Mouse (Mus musculus): ENCODE measurements at regions not wholly inside any gene's neighbourhood (a gene's known extent, or its start where the extent isn't known, plus 50 kb on each side); places are given as distances from the start of the nearest gene placed in this dataset.

DNA sequence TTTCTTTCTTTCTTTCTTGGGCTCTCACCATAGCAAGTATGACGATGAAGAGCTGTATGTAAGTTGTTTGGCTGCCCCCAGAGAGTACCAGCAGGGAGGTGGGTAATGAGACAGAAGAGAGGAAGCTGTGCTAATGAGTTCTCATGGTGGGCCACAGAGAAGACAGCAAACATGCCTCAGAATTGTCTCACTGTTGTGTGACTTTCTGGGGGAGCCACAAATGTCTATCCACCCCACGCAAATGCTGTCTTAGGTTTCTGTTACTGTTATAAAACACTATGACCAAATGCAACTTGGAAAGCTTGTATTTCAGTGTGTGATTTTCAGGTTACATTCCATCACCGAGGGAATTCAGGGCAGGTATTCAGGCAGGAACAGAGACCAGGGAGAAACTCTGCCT lies 131.0 kb downstream of the Rsl24d1 start:
- ATAC-seq (ENCODE audit: low FRiP score, low TSS enrichment) = no peak
- no peaks in the 10 kb centered on the region for H3K4me1 ChIP-seq (ENCODE audit: insufficient read depth, low read length)
- 64% methylated on average over 3 of the region's 3 CpGs for WGBS
- H3K9ac ChIP-seq (replicated peaks; ENCODE audit: low read length) = no peak overlapping the region
- no peak overlapping the region for H3K4me2 ChIP-seq (replicated peaks; ENCODE audit: low read depth, low read length)
- no peaks in the 10 kb centered on the region for H3K27me3 ChIP-seq (ENCODE audit: insufficient read depth, low read length)
- peaks cover 2% of the 10 kb centered on the region; the same call in 1 of the 2 replicates for H3K9me3 ChIP-seq (ENCODE audit: low read length)
- H3K36me3 ChIP-seq (ENCODE audit: insufficient read depth, low read length) = no peaks in the 10 kb centered on the region
- H3K27ac ChIP-seq (ENCODE audit: low read length) = no peak overlapping the region
- H3K4me3 ChIP-seq (ENCODE audit: low read length) = no peak overlapping the region

DNA sequence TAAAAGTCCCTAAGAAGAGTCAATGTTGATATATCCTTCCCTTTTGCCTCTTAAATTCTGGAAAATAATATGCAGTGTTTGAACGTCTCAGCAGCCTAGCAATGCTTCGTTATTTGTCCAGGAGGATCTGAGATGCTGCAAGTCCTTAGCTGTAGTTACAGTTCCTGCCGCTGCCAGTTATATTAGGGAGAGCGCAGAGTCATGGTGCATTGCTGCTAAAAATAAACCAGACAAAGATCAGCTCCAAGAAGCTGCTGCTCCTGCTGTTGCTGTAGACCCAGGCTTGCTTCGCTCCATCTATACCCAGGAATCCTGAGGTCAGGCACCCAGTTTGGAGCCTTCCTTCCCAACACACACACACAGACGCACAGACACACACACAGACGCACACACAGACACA lies 132.3 kb downstream of the Rsl24d1 start:
- H3K9ac ChIP-seq (replicated peaks; ENCODE audit: low read length) = no peak overlapping the region
- H3K4me3 ChIP-seq (ENCODE audit: low read length) = no peak overlapping the region
- H3K27me3 ChIP-seq (ENCODE audit: insufficient read depth, low read length) = no peaks in the 10 kb centered on the region
- ATAC-seq (ENCODE audit: low FRiP score, low TSS enrichment) = no peak
- WGBS = 71% methylated on average over 7 of the region's 7 CpGs
- no peaks in the 10 kb centered on the region for H3K4me1 ChIP-seq (ENCODE audit: insufficient read depth, low read length)
- H3K36me3 ChIP-seq (ENCODE audit: insufficient read depth, low read length) = no peaks in the 10 kb centered on the region
- no peak overlapping the region for H3K4me2 ChIP-seq (replicated peaks; ENCODE audit: low read depth, low read length)
- no peak overlapping the region for H3K27ac ChIP-seq (ENCODE audit: low read length)
- peaks cover 2% of the 10 kb centered on the region; the same call in 1 of the 2 replicates for H3K9me3 ChIP-seq (ENCODE audit: low read length)

DNA sequence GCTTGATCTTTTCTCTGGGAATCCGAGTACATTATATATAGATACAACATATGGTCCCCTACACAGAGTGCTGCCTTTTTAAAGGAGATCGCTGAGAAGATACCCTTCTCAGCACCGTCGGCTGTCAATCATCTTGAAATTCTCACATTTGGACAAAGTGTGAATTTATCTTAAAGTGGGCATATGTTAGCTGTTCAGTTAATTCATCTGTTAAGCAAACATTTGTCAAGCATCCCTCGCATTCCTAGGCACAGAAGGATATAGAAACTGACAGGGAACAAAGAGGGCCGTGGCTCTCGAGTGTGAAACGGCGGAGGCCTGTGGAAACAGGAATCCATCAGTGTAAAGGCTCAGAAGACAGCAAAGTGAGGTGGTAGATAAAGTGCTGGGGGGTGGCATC lies 144.9 kb downstream of the Rsl24d1 start:
- WGBS = 61% methylated on average over 9 of the region's 9 CpGs
- Histone ChIP-seq H3K4me2 (replicated peaks; ENCODE audit: low read depth, low read length) (no peak overlapping the region), H3K27me3 (ENCODE audit: insufficient read depth, low read length) (no peaks in the 10 kb centered on the region), H3K9me3 (ENCODE audit: low read length) (no peaks in the 10 kb centered on the region), H3K27ac (ENCODE audit: low read length) (no peak overlapping the region), H3K4me1 (ENCODE audit: insufficient read depth, low read length) (no peaks in the 10 kb centered on the region), H3K36me3 (ENCODE audit: insufficient read depth, low read length) (no peaks in the 10 kb centered on the region), H3K9ac (replicated peaks; ENCODE audit: low read length) (no peak overlapping the region), H3K4me3 (ENCODE audit: low read length) (no peak overlapping the region)
- ATAC-seq (ENCODE audit: low FRiP score, low TSS enrichment) = no peak

- Histone ChIP-seq H3K36me3 (ENCODE audit: insufficient read depth, low read length) (no peaks in the 10 kb centered on the region), H3K27me3 (ENCODE audit: insufficient read depth, low read length) (no peaks in the 10 kb centered on the region), H3K9ac (replicated peaks; ENCODE audit: low read length) (no peak overlapping the region), H3K4me2 (replicated peaks; ENCODE audit: low read depth, low read length) (no peak overlapping the region), H3K27ac (ENCODE audit: low read length) (no peak overlapping the region), H3K9me3 (ENCODE audit: low read length) (no peaks in the 10 kb centered on the region), H3K4me3 (ENCODE audit: low read length) (no peak overlapping the region), H3K4me1 (ENCODE audit: insufficient read depth, low read length) (no peaks in the 10 kb centered on the region)
- no peak for ATAC-seq (ENCODE audit: low FRiP score, low TSS enrichment)
- WGBS = 82% methylated on average over 8 of the region's 8 CpGs
These were observed 145.4 kb downstream of the Rsl24d1 start for GRCm38 (mm10) chr9:73258640-73259039.

DNA sequence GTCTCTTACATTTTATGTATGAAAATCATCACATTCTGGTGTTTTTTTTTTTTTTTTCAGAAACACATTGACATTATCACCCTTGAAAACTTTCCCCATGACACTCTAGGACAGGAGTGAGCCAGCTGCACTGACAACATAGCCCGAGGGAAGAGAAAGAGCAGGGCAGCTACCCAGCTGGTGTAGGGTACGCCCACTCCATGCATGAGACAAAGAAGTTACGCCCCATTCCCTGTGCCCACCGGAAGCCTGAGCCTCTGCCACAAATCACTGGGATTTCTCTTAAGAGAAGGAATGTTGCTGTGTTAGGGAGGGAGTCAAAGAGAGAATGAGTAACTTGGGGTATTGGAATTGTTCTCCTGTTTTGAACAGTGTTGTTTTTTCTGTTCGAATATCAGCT lies 149.5 kb downstream of the Rsl24d1 start:
- no peak overlapping the region for H3K4me3 ChIP-seq (ENCODE audit: low read length)
- H3K9me3 ChIP-seq (ENCODE audit: low read length) = no peaks in the 10 kb centered on the region
- no peaks in the 10 kb centered on the region for H3K27me3 ChIP-seq (ENCODE audit: insufficient read depth, low read length)
- no peak overlapping the region for H3K9ac ChIP-seq (replicated peaks; ENCODE audit: low read length)
- H3K36me3 ChIP-seq (ENCODE audit: insufficient read depth, low read length) = no peaks in the 10 kb centered on the region
- WGBS = 39% methylated on average over 5 of the region's 5 CpGs
- H3K4me1 ChIP-seq (ENCODE audit: insufficient read depth, low read length) = no peaks in the 10 kb centered on the region
- no peak overlapping the region for H3K27ac ChIP-seq (ENCODE audit: low read length)
- H3K4me2 ChIP-seq (replicated peaks; ENCODE audit: low read depth, low read length) = no peak overlapping the region
- ATAC-seq (ENCODE audit: low FRiP score, low TSS enrichment) = no peak

GRCm38 (mm10) chr9:73270249-73270648 lies 157.0 kb downstream of the Rsl24d1 start:
- ATAC-seq (ENCODE audit: low FRiP score, low TSS enrichment) = no peak
- Histone ChIP-seq H3K27ac (ENCODE audit: low read length) (no peak overlapping the region), H3K27me3 (ENCODE audit: insufficient read depth, low read length) (no peaks in the 10 kb centered on the region), H3K9me3 (ENCODE audit: low read length) (no peaks in the 10 kb centered on the region), H3K4me1 (ENCODE audit: insufficient read depth, low read length) (no peaks in the 10 kb centered on the region), H3K36me3 (ENCODE audit: insufficient read depth, low read length) (no peaks in the 10 kb centered on the region), H3K4me3 (ENCODE audit: low read length) (no peak overlapping the region), H3K9ac (replicated peaks; ENCODE audit: low read length) (no peak overlapping the region), H3K4me2 (replicated peaks; ENCODE audit: low read depth, low read length) (no peak overlapping the region)
- WGBS = 72% methylated on average over 5 of the region's 5 CpGs

DNA sequence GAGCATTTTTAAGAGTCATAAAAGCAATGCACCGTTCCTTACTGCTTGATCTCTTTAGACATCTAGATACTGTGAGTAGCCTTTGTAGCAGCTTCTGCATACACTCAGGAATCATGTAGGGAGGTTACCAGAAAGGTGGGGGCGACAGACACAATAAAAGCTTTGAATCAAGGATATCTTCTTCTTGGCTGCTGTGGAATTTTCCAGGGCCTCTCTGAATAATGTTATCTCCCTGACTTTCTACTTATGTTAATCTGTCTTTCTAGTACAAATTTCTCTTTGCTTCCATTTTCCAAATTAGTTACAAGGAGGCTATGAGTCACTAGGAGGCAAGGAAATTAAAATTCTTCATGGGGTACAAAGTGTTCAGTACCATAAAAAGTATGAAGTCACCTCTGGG lies 159.4 kb downstream of the Rsl24d1 start:
- no peak overlapping the region for H3K27ac ChIP-seq (ENCODE audit: low read length)
- no peaks in the 10 kb centered on the region for H3K9me3 ChIP-seq (ENCODE audit: low read length)
- no peak overlapping the region for H3K9ac ChIP-seq (replicated peaks; ENCODE audit: low read length)
- no peak overlapping the region for H3K4me3 ChIP-seq (ENCODE audit: low read length)
- no peaks in the 10 kb centered on the region for H3K4me1 ChIP-seq (ENCODE audit: insufficient read depth, low read length)
- H3K4me2 ChIP-seq (replicated peaks; ENCODE audit: low read depth, low read length) = no peak overlapping the region
- no peak for ATAC-seq (ENCODE audit: low FRiP score, low TSS enrichment)
- no peaks in the 10 kb centered on the region for H3K36me3 ChIP-seq (ENCODE audit: insufficient read depth, low read length)
- WGBS = 73% methylated on average over 2 of the region's 2 CpGs
- no peaks in the 10 kb centered on the region for H3K27me3 ChIP-seq (ENCODE audit: insufficient read depth, low read length)

DNA sequence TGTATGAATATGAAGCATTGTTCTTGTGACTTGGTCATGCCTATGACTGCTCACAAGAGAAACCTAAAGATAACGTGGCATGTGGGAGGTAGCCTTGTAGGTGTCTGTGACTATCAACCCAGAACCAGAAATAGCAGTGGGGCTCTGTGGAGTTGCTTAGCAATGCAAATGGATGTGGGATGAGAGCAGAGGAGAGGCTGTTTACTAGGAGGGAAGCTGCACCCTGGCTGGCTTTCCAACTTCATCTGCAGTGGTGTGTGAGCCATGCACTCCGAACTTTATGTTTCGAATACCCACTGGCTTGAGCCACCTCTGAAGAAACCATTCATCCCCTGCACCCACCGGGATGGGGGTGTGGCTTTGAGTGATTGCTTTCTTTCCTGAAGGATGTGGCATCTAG lies 160.5 kb downstream of the Rsl24d1 start:
- ATAC-seq (ENCODE audit: low FRiP score, low TSS enrichment) = no peak
- WGBS = 78% methylated on average over 4 of the region's 4 CpGs
- Histone ChIP-seq H3K4me2 (replicated peaks; ENCODE audit: low read depth, low read length) (no peak overlapping the region), H3K9ac (replicated peaks; ENCODE audit: low read length) (no peak overlapping the region), H3K36me3 (ENCODE audit: insufficient read depth, low read length) (no peaks in the 10 kb centered on the region), H3K27me3 (ENCODE audit: insufficient read depth, low read length) (no peaks in the 10 kb centered on the region), H3K27ac (ENCODE audit: low read length) (no peak overlapping the region), H3K4me3 (ENCODE audit: low read length) (no peak overlapping the region), H3K9me3 (ENCODE audit: low read length) (no peaks in the 10 kb centered on the region), H3K4me1 (ENCODE audit: insufficient read depth, low read length) (no peaks in the 10 kb centered on the region)

DNA sequence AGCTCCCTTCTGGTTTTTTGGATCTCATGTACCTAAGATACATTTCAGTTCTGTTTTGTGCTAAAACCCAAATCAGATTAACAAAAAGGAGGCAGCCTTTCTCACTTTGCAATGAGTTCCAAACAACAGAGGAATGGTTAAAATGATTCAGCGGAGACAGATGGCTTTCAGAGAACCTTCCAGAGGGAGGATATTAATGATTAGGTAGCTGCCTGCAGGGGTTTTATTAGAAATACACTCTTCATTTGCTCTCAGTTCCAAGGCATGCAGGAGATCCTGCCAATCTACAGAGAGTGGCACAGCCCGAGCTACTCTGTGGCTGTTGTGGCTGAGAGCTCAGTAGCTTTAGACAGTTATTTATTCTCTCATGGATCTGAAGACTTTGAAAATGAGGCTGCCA lies 162.4 kb downstream of the Rsl24d1 start:
- no peak overlapping the region for H3K4me2 ChIP-seq (replicated peaks; ENCODE audit: low read depth, low read length)
- no peak overlapping the region for H3K4me3 ChIP-seq (ENCODE audit: low read length)
- ATAC-seq (ENCODE audit: low FRiP score, low TSS enrichment) = no peak
- H3K9me3 ChIP-seq (ENCODE audit: low read length) = no peaks in the 10 kb centered on the region
- H3K9ac ChIP-seq (replicated peaks; ENCODE audit: low read length) = no peak overlapping the region
- H3K27me3 ChIP-seq (ENCODE audit: insufficient read depth, low read length) = no peaks in the 10 kb centered on the region
- no peaks in the 10 kb centered on the region for H3K36me3 ChIP-seq (ENCODE audit: insufficient read depth, low read length)
- WGBS = 70% methylated on average over 2 of the region's 2 CpGs
- no peaks in the 10 kb centered on the region for H3K4me1 ChIP-seq (ENCODE audit: insufficient read depth, low read length)
- H3K27ac ChIP-seq (ENCODE audit: low read length) = no peak overlapping the region

DNA sequence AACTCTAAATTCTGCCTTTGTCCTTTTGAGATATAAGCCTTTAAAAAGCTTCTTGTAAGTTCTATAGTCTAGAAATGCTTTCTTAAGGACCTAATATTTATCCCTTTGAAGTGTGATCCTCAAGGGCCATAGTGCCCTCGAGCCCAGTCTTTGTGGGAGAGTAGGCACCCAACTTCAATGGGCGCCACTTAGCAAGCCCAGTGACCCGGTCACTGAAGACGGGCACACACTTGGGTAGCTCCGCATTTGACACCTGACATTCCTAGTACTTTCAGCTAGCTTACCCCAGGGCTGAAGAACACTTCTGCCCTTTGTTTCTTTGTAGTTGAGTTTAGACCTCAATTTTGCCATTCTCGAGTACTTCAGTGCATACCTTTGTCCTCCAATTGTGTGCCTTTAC lies 182.1 kb downstream of the Rsl24d1 start:
- H3K4me1 ChIP-seq (ENCODE audit: insufficient read depth, low read length) = no peaks in the 10 kb centered on the region
- 80% methylated on average over 6 of the region's 6 CpGs for WGBS
- no peak for ATAC-seq (ENCODE audit: low FRiP score, low TSS enrichment)
- no peak overlapping the region for H3K4me2 ChIP-seq (replicated peaks; ENCODE audit: low read depth, low read length)
- no peak overlapping the region for H3K4me3 ChIP-seq (ENCODE audit: low read length)
- H3K9ac ChIP-seq (replicated peaks; ENCODE audit: low read length) = no peak overlapping the region
- H3K36me3 ChIP-seq (ENCODE audit: insufficient read depth, low read length) = no peaks in the 10 kb centered on the region
- no peaks in the 10 kb centered on the region for H3K27me3 ChIP-seq (ENCODE audit: insufficient read depth, low read length)
- H3K9me3 ChIP-seq (ENCODE audit: low read length) = no peaks in the 10 kb centered on the region
- H3K27ac ChIP-seq (ENCODE audit: low read length) = no peak overlapping the region

All from kidney, embryonic 16.5 days (tissue).